Mouse (Mus musculus): ENCODE results near the gene Sel1l3. TPM values are rescaled to one million over a fixed set of nuclear protein-coding genes. Genes with fewer than 3 reads are reported as not detected.

The Sel1l3 gene
- polyA plus RNA-seq, 1 experiment from 2014 or later = 1.0 TPM

GRCm38 (mm10) chr5:53194841-53195240 lies 18.9 kb downstream of the Sel1l3 start:
- H3K9me3 ChIP-seq = no peaks in the 10 kb centered on the region
- WGBS = 83% methylated on average over 3 of the region's 3 CpGs

DNA sequence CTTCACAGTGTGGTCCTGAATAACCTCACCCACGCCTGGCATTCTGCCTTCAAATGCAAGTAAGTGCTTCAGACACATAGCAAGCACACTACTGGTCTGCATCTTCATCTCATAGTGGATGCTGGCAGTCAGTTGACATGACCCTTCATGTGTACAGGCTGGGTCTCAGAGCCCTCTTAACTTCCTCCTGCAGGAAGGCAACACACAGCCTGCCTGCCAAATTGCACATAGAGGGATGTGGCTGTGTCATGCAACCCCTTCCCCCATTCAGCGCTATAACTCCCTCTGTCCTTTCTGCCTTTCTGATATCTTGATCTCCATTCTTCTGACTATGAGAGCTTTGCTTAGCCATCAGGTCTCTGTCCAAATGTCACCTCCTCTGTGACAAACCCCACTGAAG lies 19.3 kb downstream of the Sel1l3 start:
- 63% methylated on average over 2 of the region's 2 CpGs for WGBS

More at GRCm38 (mm10) chr5:53194841-53195240, 18.9 kb downstream of the Sel1l3 start:
- no peak overlapping the region for H3K4me3 ChIP-seq
- peaks cover 5% of the 10 kb centered on the region for H3K4me1 ChIP-seq
- H3K9ac ChIP-seq = no peak overlapping the region
- H3K36me3 ChIP-seq = no peaks in the 10 kb centered on the region
- H3K27ac ChIP-seq (replicated peaks) = no peak overlapping the region
- no peaks in the 10 kb centered on the region for H3K27me3 ChIP-seq (replicated peaks)
- ATAC-seq (ENCODE audit: extremely low read depth, insufficient number of reproducible peaks, low FRiP score, low TSS enrichment) = no peak
- H3K4me2 ChIP-seq = no peak overlapping the region

GRCm38 (mm10) chr5:53193092-53194030 lies 20.4 kb downstream of the Sel1l3 start:
- H3K4me1 ChIP-seq = peaks cover 5% of the 10 kb centered on the region
- H3K9ac ChIP-seq = no peak overlapping the region
- H3K27ac ChIP-seq (replicated peaks) = no peak overlapping the region
- no peaks in the 10 kb centered on the region for H3K27me3 ChIP-seq (replicated peaks)
- ATAC-seq (ENCODE audit: extremely low read depth, insufficient number of reproducible peaks, low FRiP score, low TSS enrichment) = no peak
- WGBS = 76% methylated on average over 13 of the region's 13 CpGs
- no peaks in the 10 kb centered on the region for H3K36me3 ChIP-seq
- H3K4me3 ChIP-seq = no peak overlapping the region
- H3K9me3 ChIP-seq = no peaks in the 10 kb centered on the region
- H3K4me2 ChIP-seq = no peak overlapping the region

More for the DNA sequence above, 19.3 kb downstream of the Sel1l3 start:
- H3K4me3 ChIP-seq = no peak overlapping the region
- peaks cover 5% of the 10 kb centered on the region for H3K4me1 ChIP-seq
- H3K9ac ChIP-seq = no peak overlapping the region
- no peaks in the 10 kb centered on the region for H3K9me3 ChIP-seq
- ATAC-seq (ENCODE audit: extremely low read depth, insufficient number of reproducible peaks, low FRiP score, low TSS enrichment) = no peak
- no peaks in the 10 kb centered on the region for H3K36me3 ChIP-seq
- no peak overlapping the region for H3K27ac ChIP-seq (replicated peaks)
- H3K4me2 ChIP-seq = no peak overlapping the region
- H3K27me3 ChIP-seq (replicated peaks) = no peaks in the 10 kb centered on the region

- ATAC-seq (ENCODE audit: extremely low read depth, insufficient number of reproducible peaks, low FRiP score, low TSS enrichment) = no peak
- Histone ChIP-seq H3K9me3 (no peaks in the 10 kb centered on the region), H3K36me3 (no peaks in the 10 kb centered on the region), H3K4me3 (no peak overlapping the region), H3K4me1 (no peaks in the 10 kb centered on the region), H3K4me2 (no peak overlapping the region), H3K9ac (no peak overlapping the region), H3K27ac (replicated peaks) (no peak overlapping the region), H3K27me3 (replicated peaks) (no peaks in the 10 kb centered on the region)
- WGBS = 45% methylated on average over 2 of the region's 2 CpGs
Measured at GRCm38 (mm10) chr5:53188608-53189007, 25.1 kb downstream of the Sel1l3 start.

DNA sequence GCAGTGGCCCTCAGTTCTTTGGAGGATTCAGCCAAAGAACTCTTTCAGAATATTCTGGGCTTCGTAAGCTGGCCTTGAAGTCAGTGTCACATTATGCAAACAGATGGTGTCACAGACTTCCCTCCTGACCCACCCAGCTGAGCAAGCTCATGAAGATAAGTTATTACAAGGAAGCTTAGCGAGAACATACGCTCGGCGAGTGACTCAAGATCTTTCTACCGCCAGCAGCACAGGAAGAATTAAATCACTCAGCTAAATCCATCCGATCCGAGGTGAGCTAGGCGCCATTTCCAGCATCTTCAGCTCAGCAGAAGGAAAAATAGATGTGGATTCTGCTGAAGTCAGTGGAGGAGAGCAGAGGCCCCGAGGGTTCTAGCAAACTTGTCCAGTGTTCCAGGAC lies 26.5 kb downstream of the Sel1l3 start:
- Histone ChIP-seq H3K4me2 (no peak overlapping the region), H3K36me3 (no peaks in the 10 kb centered on the region), H3K4me1 (peaks cover 2% of the 10 kb centered on the region), H3K4me3 (no peak overlapping the region), H3K9ac (no peak overlapping the region), H3K27me3 (replicated peaks) (no peaks in the 10 kb centered on the region), H3K9me3 (no peaks in the 10 kb centered on the region), H3K27ac (replicated peaks) (no peak overlapping the region)
- 60% methylated on average over 10 of the region's 10 CpGs for WGBS
- ATAC-seq (ENCODE audit: extremely low read depth, insufficient number of reproducible peaks, low FRiP score, low TSS enrichment) = no peak

DNA sequence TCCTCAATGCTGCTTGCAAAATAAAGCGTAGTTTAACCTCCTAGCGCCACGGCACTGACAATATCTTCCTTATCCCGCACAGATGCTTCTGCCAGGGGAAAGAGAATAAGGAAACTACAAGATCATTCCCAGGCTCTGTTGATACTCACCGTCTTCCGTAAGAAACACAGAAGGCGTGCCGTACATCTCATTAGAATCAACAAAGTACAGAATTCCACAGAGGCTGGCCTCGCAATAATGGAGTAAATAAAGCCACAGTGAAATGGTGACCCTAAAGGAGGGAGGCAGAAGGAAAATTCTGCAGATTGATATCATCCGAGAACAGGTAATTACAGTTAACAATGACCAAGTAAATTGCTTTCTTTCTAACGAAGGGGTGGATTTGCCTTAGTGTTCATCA lies 27.9 kb downstream of the Sel1l3 start:
- Histone ChIP-seq H3K4me2 (no peak overlapping the region), H3K27me3 (replicated peaks) (no peaks in the 10 kb centered on the region), H3K9me3 (no peaks in the 10 kb centered on the region), H3K27ac (replicated peaks) (no peak overlapping the region), H3K4me3 (no peak overlapping the region), H3K36me3 (no peaks in the 10 kb centered on the region), H3K4me1 (peaks cover 13% of the 10 kb centered on the region), H3K9ac (no peak overlapping the region)
- 84% methylated on average over 11 of the region's 11 CpGs for WGBS
- no peak for ATAC-seq (ENCODE audit: extremely low read depth, insufficient number of reproducible peaks, low FRiP score, low TSS enrichment)

DNA sequence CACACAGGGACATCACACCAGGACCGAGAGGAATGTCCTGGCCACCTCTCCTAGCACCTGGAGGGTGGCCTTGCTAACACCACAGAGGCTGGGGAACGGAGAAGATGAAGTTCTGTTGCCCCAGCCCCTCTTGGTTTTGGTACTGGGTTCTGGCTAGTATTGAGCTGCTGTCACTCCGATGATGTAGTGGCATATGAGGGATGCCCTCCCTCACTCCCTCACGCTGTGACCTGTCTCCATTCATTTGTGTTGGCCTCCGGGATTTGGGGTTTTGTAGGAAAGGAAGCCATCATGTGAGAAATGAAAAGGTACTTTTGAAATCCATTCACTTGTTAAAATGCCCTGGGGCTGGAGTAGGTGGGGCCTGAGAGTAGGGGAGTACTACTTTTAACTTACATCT lies 33.8 kb downstream of the Sel1l3 start:
- Histone ChIP-seq H3K4me1 (peaks cover 25% of the 10 kb centered on the region), H3K4me3 (no peak overlapping the region), H3K9me3 (no peaks in the 10 kb centered on the region), H3K27ac (replicated peaks) (no peak overlapping the region), H3K27me3 (replicated peaks) (no peaks in the 10 kb centered on the region), H3K36me3 (no peaks in the 10 kb centered on the region), H3K4me2 (no peak overlapping the region), H3K9ac (no peak overlapping the region)
- 74% methylated on average over 5 of the region's 5 CpGs for WGBS
- ATAC-seq (ENCODE audit: extremely low read depth, insufficient number of reproducible peaks, low FRiP score, low TSS enrichment) = no peak

- Histone ChIP-seq H3K4me2 (no peak overlapping the region), H3K36me3 (no peaks in the 10 kb centered on the region), H3K4me1 (peaks cover 27% of the 10 kb centered on the region), H3K4me3 (no peak overlapping the region), H3K9me3 (no peaks in the 10 kb centered on the region), H3K27me3 (replicated peaks) (no peaks in the 10 kb centered on the region), H3K9ac (no peak overlapping the region), H3K27ac (replicated peaks) (0 out of 2 replicates have a peak overlapping the region, but pooled peaks have one; percentile 32)
- no peak for ATAC-seq (ENCODE audit: extremely low read depth, insufficient number of reproducible peaks, low FRiP score, low TSS enrichment)
- 24% methylated on average over 6 of the region's 6 CpGs for WGBS
Measured at GRCm38 (mm10) chr5:53176703-53177102, 37.0 kb downstream of the Sel1l3 start.

DNA sequence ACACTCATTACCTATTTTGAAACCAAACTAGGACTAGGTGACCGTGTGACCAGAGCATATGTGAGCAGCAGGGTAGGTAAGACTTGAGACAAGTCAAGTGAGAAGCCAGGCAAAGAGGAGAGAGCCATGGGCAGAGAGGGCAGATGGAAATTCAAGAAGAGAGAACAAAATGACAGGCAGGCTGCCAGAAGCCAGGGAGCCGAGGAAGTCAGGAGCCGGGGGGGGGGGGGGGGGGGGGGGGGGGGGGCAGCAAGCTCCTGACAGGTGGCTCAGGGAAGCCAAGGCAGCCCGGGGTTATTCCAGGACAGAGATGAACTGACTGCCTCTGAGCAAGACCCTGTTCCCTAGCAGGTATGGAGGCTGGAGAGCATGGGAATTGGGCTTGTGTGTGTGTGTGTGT lies 37.7 kb downstream of the Sel1l3 start:
- H3K4me1 ChIP-seq = peaks cover 21% of the 10 kb centered on the region
- no peak for ATAC-seq (ENCODE audit: extremely low read depth, insufficient number of reproducible peaks, low FRiP score, low TSS enrichment)
- H3K36me3 ChIP-seq = no peaks in the 10 kb centered on the region
- 0 out of 2 replicates have a peak overlapping the region, but pooled peaks have one; percentile 32 for H3K27ac ChIP-seq (replicated peaks)
- 78% methylated on average over 2 of the region's 4 CpGs for WGBS
- no peak overlapping the region for H3K4me2 ChIP-seq
- H3K27me3 ChIP-seq (replicated peaks) = no peaks in the 10 kb centered on the region
- no peak overlapping the region for H3K4me3 ChIP-seq
- no peaks in the 10 kb centered on the region for H3K9me3 ChIP-seq
- H3K9ac ChIP-seq = no peak overlapping the region

- H3K27me3 ChIP-seq (replicated peaks) = no peaks in the 10 kb centered on the region
- H3K36me3 ChIP-seq = no peaks in the 10 kb centered on the region
- H3K4me1 ChIP-seq = peaks cover 21% of the 10 kb centered on the region
- no peak overlapping the region for H3K4me2 ChIP-seq
- no peak for ATAC-seq (ENCODE audit: extremely low read depth, insufficient number of reproducible peaks, low FRiP score, low TSS enrichment)
- H3K27ac ChIP-seq (replicated peaks) = no peak overlapping the region
- 86% methylated on average over 3 of the region's 3 CpGs for WGBS
- H3K9me3 ChIP-seq = no peaks in the 10 kb centered on the region
- H3K4me3 ChIP-seq = no peak overlapping the region
- H3K9ac ChIP-seq = no peak overlapping the region
Measured at GRCm38 (mm10) chr5:53175195-53175594, 38.5 kb downstream of the Sel1l3 start.

- 89% methylated on average over 12 of the region's 12 CpGs for WGBS
- Histone ChIP-seq H3K36me3 (no peaks in the 10 kb centered on the region), H3K4me1 (peaks cover 21% of the 10 kb centered on the region), H3K27me3 (replicated peaks) (no peaks in the 10 kb centered on the region), H3K4me3 (no peak overlapping the region), H3K4me2 (no peak overlapping the region), H3K9ac (no peak overlapping the region), H3K9me3 (no peaks in the 10 kb centered on the region), H3K27ac (replicated peaks) (no peak overlapping the region)
- no peak for ATAC-seq (ENCODE audit: extremely low read depth, insufficient number of reproducible peaks, low FRiP score, low TSS enrichment)
Measured at GRCm38 (mm10) chr5:53174461-53174860, 39.3 kb downstream of the Sel1l3 start.

- WGBS = 82% methylated on average over 7 of the region's 7 CpGs
- ATAC-seq (ENCODE audit: extremely low read depth, insufficient number of reproducible peaks, low FRiP score, low TSS enrichment) = no peak
Measured at GRCm38 (mm10) chr5:53172908-53173307, 40.8 kb downstream of the Sel1l3 start.

More at GRCm38 (mm10) chr5:53172908-53173307, 40.8 kb downstream of the Sel1l3 start:
- no peaks in the 10 kb centered on the region for H3K9me3 ChIP-seq
- no peaks in the 10 kb centered on the region for H3K27me3 ChIP-seq (replicated peaks)
- no peak overlapping the region for H3K4me2 ChIP-seq
- no peak overlapping the region for H3K27ac ChIP-seq (replicated peaks)
- H3K36me3 ChIP-seq = no peaks in the 10 kb centered on the region
- no peak overlapping the region for H3K4me3 ChIP-seq
- H3K9ac ChIP-seq = no peak overlapping the region
- H3K4me1 ChIP-seq = peaks cover 21% of the 10 kb centered on the region
